Mouse (Mus musculus) liver, adult 2 months (tissue): Measurements from ENCODE around the gene Naa35.

Experiments used
- CTCF ChIP-seq: fragments of 200-500 bp; IDR thresholded peaks from 2 replicates; pipeline ENCODE4 v1.5.1; 2011; ENCODE audit warnings: low read depth, low read length, control low read depth
- POLR2A ChIP-seq: fragments of 200-500 bp; IDR thresholded peaks from 2 replicates; pipeline ENCODE4 v1.6.1; 2011; ENCODE audit warnings: low read length, control low read depth; ENCODE audit not compliant: insufficient read depth; ENCODE audit errors: extremely low read depth

GRCm38 (mm10) chr13:59565945-59566520 is 19.0 kb upstream of the Naa35 start:
- no peak for TF ChIP-seq CTCF
- no peak for TF ChIP-seq POLR2A
